18 mouse cellular contexts compared by ENCODE assay signal in the genomic region with DNA sequence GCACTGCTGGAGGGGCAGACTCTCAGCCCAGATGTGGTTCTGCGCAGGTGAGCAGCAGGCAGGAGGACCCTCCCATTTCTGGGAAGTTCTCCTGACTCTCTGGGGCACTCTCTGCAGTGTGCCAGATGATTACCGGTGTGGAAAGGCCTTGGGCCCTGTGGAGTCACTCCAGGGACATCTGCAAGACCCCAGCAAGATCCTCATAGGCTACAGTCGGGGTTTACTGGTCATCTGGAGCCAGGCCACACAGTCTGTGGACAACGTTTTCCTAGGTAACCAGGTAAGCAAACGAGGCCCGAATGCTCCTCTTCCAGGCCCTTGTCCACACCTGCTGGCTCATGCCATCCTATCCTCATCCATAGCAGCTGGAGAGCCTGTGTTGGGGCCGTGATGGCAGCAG. TPM values are rescaled to one million over a fixed set of nuclear protein-coding genes. Genes with fewer than 3 reads are reported as not detected.
DNase-seq lines count a peak whose midpoint lies in the region; ATAC-seq and TF ChIP-seq lines count a peak whose summit lies in the region.
"Had no signal": no experiment of that assay in that cellular context is flagged by ENCODE, and none has a peak within 500 bp of the region (broad histone marks: within the 10 kb centered on the region; RNA-seq: fewer than 3 reads in every experiment).

No protein-coding gene starts in this region.

- H3K4me3 ChIP-seq in hindbrain, postnatal 0 days (ENCODE audit: low read length): no peak overlapping the region
- H3K4me3 ChIP-seq: forebrain, embryonic 12.5 days; hindbrain, embryonic 13.5 days; intestine, embryonic 15.5 days; limb, embryonic 12.5 days; midbrain, embryonic 12.5 days had no signal

- WGBS in hindbrain, postnatal 0 days: 92% methylated on average over 7 of the region's 7 CpGs

- no peak for ATAC-seq in hindbrain, postnatal 0 days
- ATAC-seq: intestine, embryonic 15.5 days had no signal

- H3K4me2 ChIP-seq in hindbrain, postnatal 0 days (ENCODE audit: low read depth, low read length): no peak overlapping the region
- H3K4me2 ChIP-seq: forebrain, embryonic 12.5 days; hindbrain, embryonic 13.5 days; intestine, embryonic 15.5 days; limb, embryonic 12.5 days; midbrain, embryonic 12.5 days had no signal

- no peak for TF ChIP-seq CTCF in hindbrain, postnatal 0 days (IDR thresholded peaks at IDR 0.05; ENCODE audit: low read depth)

- peak; percentile 8 for DNase-seq in gastrocnemius, adult 18-20 months (ENCODE audit: low spot score)
- DNase-seq in gastrocnemius, postnatal 4 days (ENCODE audit: low spot score in 2 of 2): no peak
- peak; percentile 3 for DNase-seq in kidney, postnatal 10 days
- DNase-seq in kidney, postnatal 36 days: no peak
- DNase-seq in lung, postnatal 14 days: peak; percentile 0
- no peak for DNase-seq in lung, postnatal 10 days
- DNase-seq in gastrocnemius, postnatal 14 days: peak; percentile 1
- no peak for DNase-seq in hindbrain, postnatal 0 days (ENCODE audit: low spot score)
- DNase-seq: cerebellum, postnatal 36 days; lung, postnatal 36 days; thymus, adult 2 months had no signal

- no peaks in the 10 kb centered on the region for H3K9me3 ChIP-seq in hindbrain, postnatal 0 days (ENCODE audit: low read length)
- H3K9me3 ChIP-seq: forebrain, embryonic 12.5 days; hindbrain, embryonic 13.5 days; intestine, embryonic 15.5 days; limb, embryonic 12.5 days; midbrain, embryonic 12.5 days had no signal

- no peak overlapping the region for H3K9ac ChIP-seq in hindbrain, postnatal 0 days (replicated peaks; ENCODE audit: low read length)
- H3K9ac ChIP-seq: forebrain, embryonic 12.5 days; hindbrain, embryonic 13.5 days; intestine, embryonic 15.5 days; limb, embryonic 12.5 days; liver, embryonic 14.5 days had no signal

- peaks cover 58% of the 10 kb centered on the region for H3K36me3 ChIP-seq in hindbrain, postnatal 0 days (ENCODE audit: insufficient read depth, low read length)

- H3K4me1 ChIP-seq in hindbrain, postnatal 0 days (ENCODE audit: insufficient read depth, low read length): peaks cover 10% of the 10 kb centered on the region; the same call in 1 of the 2 replicates

- no peaks in the 10 kb centered on the region for H3K27me3 ChIP-seq in hindbrain, postnatal 0 days (ENCODE audit: insufficient read depth, low read length)
- H3K27me3 ChIP-seq: forebrain, embryonic 12.5 days; hindbrain, embryonic 13.5 days; intestine, embryonic 15.5 days; limb, embryonic 12.5 days; midbrain, embryonic 12.5 days had no signal

- H3K27ac ChIP-seq in hindbrain, postnatal 0 days: no peak overlapping the region
- H3K27ac ChIP-seq: forebrain, embryonic 12.5 days; hindbrain, embryonic 13.5 days; intestine, embryonic 15.5 days; kidney, postnatal 0 days; limb, embryonic 12.5 days; liver, embryonic 14.5 days; midbrain, embryonic 12.5 days had no signal

- intact Hi-C loops in gastrocnemius, postnatal 14 days (cut with DNase I; ENCODE audit: low total_unique reads): no loop called here

RNA-seq across cellular contexts. Expression of a gene that starts 6.6 kb away (rescaled TPM):
- total RNA-seq in gastrocnemius, adult 18-20 months (2021): 1 to 10 TPM; 8.9 to 9.2 TPM
- total RNA-seq in gastrocnemius, postnatal 4 days (2021): 10 to 100 TPM; 29.7 to 32.0 TPM
- total RNA-seq in gastrocnemius, postnatal 14 days (2021): 10 to 100 TPM; 12.1 to 14.5 TPM
- 60.2 and 75.5 TPM in 2 replicates for total RNA-seq in hindbrain, postnatal 0 days (2014; rRNA removed)
- polyA plus RNA-seq in hindbrain, postnatal 0 days (2015; fragmentation: Nextera tagmentation; extraction: Ambion mirVana): 35.2 and 36.7 TPM in 2 replicates

RNA-seq across cellular contexts. Expression of a gene that starts 21.0 kb away (rescaled TPM):
- total RNA-seq in gastrocnemius, adult 18-20 months (2021): 100 to 1,000 TPM; 108 to 113 TPM
- 100 to 1,000 TPM; 104 to 113 TPM for total RNA-seq in gastrocnemius, postnatal 4 days (2021)
- 10 to 100 TPM; 87.8 to 90.9 TPM for total RNA-seq in gastrocnemius, postnatal 14 days (2021)
- 77.1 and 112 TPM in 2 replicates for total RNA-seq in hindbrain, postnatal 0 days (2014; rRNA removed)
- 39.9 and 42.7 TPM in 2 replicates for polyA plus RNA-seq in hindbrain, postnatal 0 days (2015; fragmentation: Nextera tagmentation; extraction: Ambion mirVana)

RNA-seq across cellular contexts. Expression of a gene that starts 22.1 kb away (rescaled TPM):
- total RNA-seq in gastrocnemius, adult 18-20 months (2021): 10 to 100 TPM; 75.2 to 94.4 TPM
- total RNA-seq in gastrocnemius, postnatal 4 days (2021): 10 to 100 TPM; 70.6 to 76.5 TPM
- total RNA-seq in gastrocnemius, postnatal 14 days (2021): 10 to 100 TPM; 82.5 to 88.4 TPM
- 38.0 and 40.6 TPM in 2 replicates for total RNA-seq in hindbrain, postnatal 0 days (2014; rRNA removed)
- 24.8 and 26.0 TPM in 2 replicates for polyA plus RNA-seq in hindbrain, postnatal 0 days (2015; fragmentation: Nextera tagmentation; extraction: Ambion mirVana)

Comparison
In these comparisons a context has a peak if more than half of its experiments do, and no peak if none do; other contexts are left out.
1. DNase-seq: peak in gastrocnemius, adult 18-20 months (single experiment), kidney, postnatal 10 days (single experiment), lung, postnatal 14 days (single experiment) and gastrocnemius, postnatal 14 days (single experiment); none in gastrocnemius, postnatal 4 days (0 of 2), kidney, postnatal 36 days (0 of 2), lung, postnatal 10 days (single experiment) and hindbrain, postnatal 0 days (single experiment).